Mouse (Mus musculus): ENCODE results near the gene Nid2. TPM values are rescaled to one million over a fixed set of nuclear protein-coding genes. Genes with fewer than 3 reads are reported as not detected.
A peak's percentile ranks its signal among the peaks of the same experiment; 100 is the strongest.

Nid2 gene
- polyA plus RNA-seq (2012; ENCODE audit: insufficient read depth, low replicate concordance): 0.15 and 0.34 TPM in 2 replicates

DNA sequence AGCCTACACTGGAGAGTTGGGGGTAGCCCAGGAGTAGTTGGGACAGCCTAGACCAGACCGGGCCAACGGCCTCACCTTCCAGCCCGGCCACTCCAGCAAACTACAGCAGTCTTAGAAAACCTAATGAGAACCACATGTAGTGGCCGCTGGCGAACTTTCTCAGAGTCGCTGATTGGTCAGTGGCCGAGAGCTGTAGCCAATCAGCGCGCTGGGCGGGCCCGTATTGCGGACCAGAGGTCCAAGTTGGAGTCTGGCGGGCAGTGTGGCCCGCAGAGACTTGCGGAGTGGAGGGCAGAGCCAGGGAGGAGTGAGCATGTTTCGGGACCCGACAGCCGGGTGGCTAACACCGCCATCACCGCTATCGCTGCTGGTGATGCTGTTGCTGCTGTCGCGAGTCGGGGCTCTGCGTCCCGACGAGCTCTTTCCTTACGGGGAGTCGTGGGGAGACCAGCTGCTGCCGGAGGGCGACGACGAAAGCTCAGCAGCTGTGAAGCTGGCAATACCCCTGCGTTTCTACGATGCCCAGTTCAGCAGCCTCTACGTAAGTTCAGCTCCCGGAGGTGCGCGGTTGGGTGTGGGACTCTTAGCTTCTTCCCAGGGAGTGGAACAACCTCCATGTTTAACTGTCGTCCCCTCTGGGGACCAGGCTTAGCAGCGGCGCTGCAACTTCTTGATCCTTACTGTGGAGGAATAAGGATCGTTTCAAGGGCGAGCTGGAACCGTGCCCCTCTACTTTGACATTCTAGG is at the start of gene Nid2:
Gene Nid2, plus strand, starts transcription at position 241 of the 747 bp plus-strand sequence.
- Histone ChIP-seq H3K27me3 (replicated peaks) (peaks cover 68% of the 10 kb centered on the region), H3K9me3 (peaks cover 3% of the 10 kb centered on the region; the same call in 1 of the 2 replicates), H3K4me3 (replicated peaks) (peak within 1 kb of the TSS; percentile 92), H3K4me1 (peaks cover 21% of the 10 kb centered on the region), H3K36me3 (replicated peaks; ENCODE audit: low read length) (no peaks in the 10 kb centered on the region)
- no peak for TF ChIP-seq GATA1 (IDR thresholded peaks at IDR 0.05; ENCODE audit: borderline replicate concordance, low read length)
- no peak for TF ChIP-seq FLI1 (IDR thresholded peaks at IDR 0.05; ENCODE audit: low read length)

GRCm38 (mm10) chr14:19701546-19701945 is 49.5 kb upstream of the Nid2 start:
- H3K4me3 ChIP-seq (replicated peaks): no peak overlapping the region
- no peaks in the 10 kb centered on the region for H3K9me3 ChIP-seq
- TF ChIP-seq FLI1 (IDR thresholded peaks at IDR 0.05; ENCODE audit: low read length) (no peak), GATA1 (IDR thresholded peaks at IDR 0.05; ENCODE audit: borderline replicate concordance, low read length) (no peak)
- H3K27me3 ChIP-seq (replicated peaks): peaks cover 13% of the 10 kb centered on the region
- no peaks in the 10 kb centered on the region for H3K36me3 ChIP-seq (replicated peaks; ENCODE audit: low read length)
- peaks cover 7% of the 10 kb centered on the region; the same call in 1 of the 2 replicates for H3K4me1 ChIP-seq

DNA sequence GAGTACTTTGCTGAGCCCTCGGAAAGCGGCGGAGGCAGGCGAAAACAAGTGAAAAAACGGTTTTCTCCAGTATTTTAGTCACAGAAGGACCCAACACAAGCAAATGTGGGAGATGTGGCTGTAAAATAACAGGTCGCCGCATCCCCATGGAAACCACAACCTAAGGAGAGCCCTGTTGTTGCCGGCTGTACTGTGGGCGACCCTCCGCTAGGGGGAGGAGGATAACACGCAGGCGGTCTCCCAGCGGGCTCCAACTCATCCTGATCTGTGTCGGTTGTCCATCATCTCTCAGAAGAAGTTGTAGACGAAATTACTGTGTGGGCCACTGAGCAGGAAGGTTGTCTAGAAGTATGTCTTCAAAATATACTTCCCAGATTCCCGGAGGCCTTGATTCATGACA is 45.4 kb upstream of the Nid2 start:
- no peak for TF ChIP-seq FLI1 (IDR thresholded peaks at IDR 0.05; ENCODE audit: low read length)
- no peak for TF ChIP-seq GATA1 (IDR thresholded peaks at IDR 0.05; ENCODE audit: borderline replicate concordance, low read length)
- H3K36me3 ChIP-seq (replicated peaks; ENCODE audit: low read length): no peaks in the 10 kb centered on the region
- H3K4me3 ChIP-seq (replicated peaks): peak overlapping the region; percentile 62
- peaks cover 16% of the 10 kb centered on the region for H3K4me1 ChIP-seq
- peaks cover 25% of the 10 kb centered on the region for H3K27me3 ChIP-seq (replicated peaks)
- peaks cover under 1% of the 10 kb centered on the region; the same call in 1 of the 2 replicates for H3K9me3 ChIP-seq

DNA sequence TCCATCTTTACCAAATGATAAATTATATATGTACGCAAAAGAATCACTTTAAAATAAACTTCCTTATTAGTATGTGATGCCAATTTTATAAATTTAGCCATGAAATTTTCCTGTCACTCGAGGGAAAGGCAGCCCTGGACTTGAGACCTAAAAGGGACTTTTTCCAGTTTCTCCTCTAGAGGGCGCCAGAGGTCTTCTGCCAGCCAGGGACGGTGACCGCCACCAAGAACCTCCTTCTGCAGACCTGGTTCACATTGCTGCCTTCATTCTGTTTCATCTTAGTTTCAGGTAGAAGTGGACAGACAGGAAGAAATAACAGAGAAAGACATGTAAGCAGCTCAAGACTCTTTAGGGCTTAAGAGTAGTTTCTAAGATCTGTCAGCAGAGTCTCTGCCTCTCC is 44.6 kb upstream of the Nid2 start:
- Histone ChIP-seq H3K27me3 (replicated peaks) (peaks cover 25% of the 10 kb centered on the region), H3K36me3 (replicated peaks; ENCODE audit: low read length) (no peaks in the 10 kb centered on the region), H3K4me3 (replicated peaks) (no peak overlapping the region), H3K4me1 (peaks cover 16% of the 10 kb centered on the region), H3K9me3 (peaks cover 3% of the 10 kb centered on the region; the same call in 1 of the 2 replicates)
- no peak for TF ChIP-seq GATA1 (IDR thresholded peaks at IDR 0.05; ENCODE audit: borderline replicate concordance, low read length)
- no peak for TF ChIP-seq FLI1 (IDR thresholded peaks at IDR 0.05; ENCODE audit: low read length)

- Histone ChIP-seq H3K9me3 (peaks cover 3% of the 10 kb centered on the region; the same call in 1 of the 2 replicates), H3K27me3 (replicated peaks) (peaks cover 25% of the 10 kb centered on the region), H3K4me3 (replicated peaks) (no peak overlapping the region), H3K36me3 (replicated peaks; ENCODE audit: low read length) (no peaks in the 10 kb centered on the region), H3K4me1 (peaks cover 16% of the 10 kb centered on the region)
- TF ChIP-seq GATA1 (IDR thresholded peaks at IDR 0.05; ENCODE audit: borderline replicate concordance, low read length): no peak
- TF ChIP-seq FLI1 (IDR thresholded peaks at IDR 0.05; ENCODE audit: low read length): no peak
These were observed 44.1 kb upstream of the Nid2 start for GRCm38 (mm10) chr14:19706997-19707396.

- Histone ChIP-seq H3K4me3 (replicated peaks) (no peak overlapping the region), H3K36me3 (replicated peaks; ENCODE audit: low read length) (no peaks in the 10 kb centered on the region), H3K9me3 (peaks cover 3% of the 10 kb centered on the region; the same call in 1 of the 2 replicates), H3K4me1 (peaks cover 21% of the 10 kb centered on the region), H3K27me3 (replicated peaks) (peaks cover 25% of the 10 kb centered on the region)
- no peak for TF ChIP-seq GATA1 (IDR thresholded peaks at IDR 0.05; ENCODE audit: borderline replicate concordance, low read length)
- no peak for TF ChIP-seq FLI1 (IDR thresholded peaks at IDR 0.05; ENCODE audit: low read length)
These were observed 43.2 kb upstream of the Nid2 start for GRCm38 (mm10) chr14:19707721-19708507.

- Histone ChIP-seq H3K4me1 (peaks cover 25% of the 10 kb centered on the region), H3K4me3 (replicated peaks) (no peak overlapping the region), H3K27me3 (replicated peaks) (peaks cover 22% of the 10 kb centered on the region), H3K9me3 (peaks cover 3% of the 10 kb centered on the region; the same call in 1 of the 2 replicates), H3K36me3 (replicated peaks; ENCODE audit: low read length) (no peaks in the 10 kb centered on the region)
- TF ChIP-seq FLI1 (IDR thresholded peaks at IDR 0.05; ENCODE audit: low read length) (no peak), GATA1 (IDR thresholded peaks at IDR 0.05; ENCODE audit: borderline replicate concordance, low read length) (no peak)
These were observed 41.9 kb upstream of the Nid2 start for GRCm38 (mm10) chr14:19709161-19709560.

- H3K9me3 ChIP-seq: peaks cover 3% of the 10 kb centered on the region; the same call in 1 of the 2 replicates
- H3K27me3 ChIP-seq (replicated peaks): peaks cover 21% of the 10 kb centered on the region
- no peak overlapping the region for H3K4me3 ChIP-seq (replicated peaks)
- H3K4me1 ChIP-seq: peaks cover 16% of the 10 kb centered on the region
- TF ChIP-seq FLI1 (IDR thresholded peaks at IDR 0.05; ENCODE audit: low read length) (no peak), GATA1 (IDR thresholded peaks at IDR 0.05; ENCODE audit: borderline replicate concordance, low read length) (no peak)
- no peaks in the 10 kb centered on the region for H3K36me3 ChIP-seq (replicated peaks; ENCODE audit: low read length)
These were observed 39.3 kb upstream of the Nid2 start for GRCm38 (mm10) chr14:19711771-19712170.

GRCm38 (mm10) chr14:19713067-19713466 is 38.0 kb upstream of the Nid2 start:
- H3K9me3 ChIP-seq: peaks cover 3% of the 10 kb centered on the region; the same call in 1 of the 2 replicates
- no peaks in the 10 kb centered on the region for H3K36me3 ChIP-seq (replicated peaks; ENCODE audit: low read length)
- H3K27me3 ChIP-seq (replicated peaks): peaks cover 11% of the 10 kb centered on the region
- H3K4me1 ChIP-seq: peaks cover 9% of the 10 kb centered on the region
- TF ChIP-seq GATA1 (IDR thresholded peaks at IDR 0.05; ENCODE audit: borderline replicate concordance, low read length) (no peak), FLI1 (IDR thresholded peaks at IDR 0.05; ENCODE audit: low read length) (no peak)
- H3K4me3 ChIP-seq (replicated peaks): peak overlapping the region; percentile 33
